Mouse (Mus musculus) bone marrow, adult 2 months (tissue): ENCODE results near the gene Mogat2.

ENCODE experiments used
- CTCF ChIP-seq: fragments of 200-500 bp; IDR thresholded peaks from 2 replicates; pipeline ENCODE4 v1.5.1; 2011; ENCODE audit warnings: low read length, control low read depth; ENCODE audit not compliant: control insufficient read depth, insufficient read depth
- POLR2A ChIP-seq: fragments of 200-500 bp; IDR thresholded peaks from 2 replicates; pipeline ENCODE4 v1.6.1; 2011; ENCODE audit warnings: low read depth, mild to moderate bottlenecking, control low read depth, low read length, borderline replicate concordance; ENCODE audit not compliant: control insufficient read depth

DNA sequence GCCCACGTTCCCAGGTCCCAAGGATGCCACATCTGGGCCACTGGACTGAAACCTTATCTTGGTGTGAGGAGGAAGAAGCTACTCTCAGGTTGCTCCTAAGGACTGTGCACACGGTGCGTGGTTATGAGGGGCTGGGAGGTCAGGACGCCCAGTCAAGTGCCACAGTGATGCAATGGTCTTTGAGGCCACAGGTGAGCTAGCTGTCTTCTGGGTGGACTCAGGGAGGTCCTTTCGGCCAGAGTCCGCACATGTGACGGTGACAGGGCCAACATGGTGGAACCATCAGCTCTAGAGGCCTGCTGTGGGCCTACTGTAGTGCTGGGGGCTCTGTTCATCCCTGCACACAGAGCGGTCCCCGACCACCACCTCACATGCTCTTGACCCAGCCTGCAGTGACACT, 62.8 kb downstream of the Mogat2 start:
- TF ChIP-seq POLR2A: no peak
- TF ChIP-seq CTCF: no peak
